Mouse (Mus musculus): ENCODE results near the gene CN725425.

CN725425 gene

DNA sequence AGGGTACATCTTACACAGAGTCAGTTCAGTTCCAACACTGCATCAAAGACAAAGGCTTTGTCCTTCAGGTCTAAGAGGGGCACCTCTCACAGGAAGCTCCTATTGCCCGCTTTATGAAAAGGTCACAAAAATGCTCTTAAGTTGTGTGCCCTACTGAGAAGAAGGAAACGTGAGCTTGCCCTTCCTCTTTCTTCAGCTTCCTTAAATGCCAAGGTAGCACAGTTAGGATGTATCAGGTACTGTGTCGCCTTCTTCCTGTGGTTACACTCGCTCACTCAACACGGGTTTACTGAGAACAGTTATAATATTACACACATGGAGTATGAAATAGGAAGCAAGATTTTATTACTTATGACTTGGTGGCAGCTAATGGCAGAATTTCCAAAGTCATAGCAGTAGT, 38.0 kb downstream of the CN725425 start:
- no peak for DNase-seq

DNA sequence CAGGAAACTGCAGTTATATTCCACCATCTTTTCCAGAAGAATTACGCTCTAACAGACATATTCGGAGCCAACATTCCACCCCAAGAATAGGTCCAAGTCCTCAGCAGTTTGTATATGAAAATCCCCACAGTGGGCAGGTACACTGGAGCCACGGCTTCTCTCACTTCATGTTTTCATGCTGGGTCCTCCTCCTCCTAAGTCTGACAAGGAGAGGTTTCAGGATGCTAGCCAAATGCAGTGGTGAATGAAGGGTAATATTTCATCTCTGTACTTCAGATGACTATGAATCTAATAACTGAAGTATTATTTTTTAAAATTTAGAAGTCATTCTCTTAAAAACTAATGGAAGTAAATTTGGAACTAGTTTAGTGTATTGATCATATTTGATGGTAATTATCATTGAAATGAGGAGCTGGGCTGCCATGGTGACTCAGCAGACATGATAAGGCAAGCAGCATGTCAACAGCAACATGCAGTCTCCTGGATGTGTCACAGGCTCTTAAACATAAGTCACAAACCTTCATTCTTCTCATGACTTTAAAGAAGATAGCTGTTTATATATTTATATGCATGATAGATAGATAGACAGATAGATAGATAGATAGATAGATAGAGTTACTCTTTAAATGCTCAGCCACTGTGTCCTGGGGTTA, 41.5 kb downstream of the CN725425 start:
- DNase-seq: no peak

DNA sequence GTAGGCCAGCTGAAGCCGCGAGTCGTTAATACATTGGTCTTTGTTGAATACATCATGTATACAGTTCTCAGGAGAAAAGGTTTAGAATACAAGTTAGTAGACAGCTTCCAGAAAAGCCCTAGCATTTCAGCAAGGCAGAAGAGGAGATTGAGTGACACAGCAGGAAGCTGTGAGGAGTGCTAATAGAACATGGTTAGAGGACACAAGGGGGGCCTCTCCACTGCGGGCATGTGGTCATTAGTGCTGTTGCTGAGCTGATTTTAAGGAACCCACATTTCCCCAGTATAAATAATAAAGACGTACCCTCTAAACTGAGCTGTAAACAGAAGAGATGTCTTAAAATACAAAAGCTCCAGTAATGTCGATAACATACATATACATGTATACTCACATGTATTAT, 51.5 kb downstream of the CN725425 start:
- DNase-seq: peak; percentile 22

DNA sequence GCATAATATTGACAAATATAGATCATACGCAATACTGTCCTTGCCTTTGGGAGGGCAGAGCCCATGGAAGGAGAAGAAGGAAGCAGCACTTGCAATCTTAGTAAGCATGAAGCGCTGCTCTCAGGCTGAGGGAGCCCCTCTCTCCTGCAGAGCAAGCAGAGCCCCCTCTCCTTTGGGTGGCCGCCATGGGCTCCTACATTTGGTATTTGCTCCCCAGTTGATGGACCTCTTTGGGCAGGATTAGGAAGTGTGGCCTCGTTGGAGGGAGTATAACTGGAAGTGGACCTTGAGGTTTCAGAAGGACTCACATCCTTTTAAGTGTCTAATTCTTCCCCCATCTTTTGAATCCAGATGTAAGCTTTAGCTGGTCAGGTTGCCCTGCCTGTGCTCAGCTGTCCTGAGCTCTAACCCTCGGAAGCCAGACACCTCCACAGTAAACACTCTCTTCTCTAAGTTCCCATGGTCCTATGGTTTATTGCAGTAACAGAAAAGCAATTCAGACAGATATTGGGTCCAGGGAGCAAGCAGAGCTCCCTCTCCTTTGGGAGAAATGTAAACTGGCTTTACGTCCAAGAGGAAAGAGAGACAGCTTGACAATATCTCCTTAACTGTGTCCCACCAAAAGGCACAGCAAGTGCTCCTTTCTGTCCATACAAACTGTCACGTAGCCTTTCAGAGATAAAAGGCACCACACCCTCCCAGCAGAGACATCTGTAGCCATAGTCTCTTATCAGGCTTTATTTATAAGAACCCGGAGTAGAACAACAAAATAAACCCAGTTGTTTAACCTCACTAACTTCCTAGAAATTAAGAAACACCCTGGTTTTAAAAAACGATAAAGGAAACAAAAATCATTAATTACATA, 52.5 kb downstream of the CN725425 start:
- DNase-seq: no peak

DNA sequence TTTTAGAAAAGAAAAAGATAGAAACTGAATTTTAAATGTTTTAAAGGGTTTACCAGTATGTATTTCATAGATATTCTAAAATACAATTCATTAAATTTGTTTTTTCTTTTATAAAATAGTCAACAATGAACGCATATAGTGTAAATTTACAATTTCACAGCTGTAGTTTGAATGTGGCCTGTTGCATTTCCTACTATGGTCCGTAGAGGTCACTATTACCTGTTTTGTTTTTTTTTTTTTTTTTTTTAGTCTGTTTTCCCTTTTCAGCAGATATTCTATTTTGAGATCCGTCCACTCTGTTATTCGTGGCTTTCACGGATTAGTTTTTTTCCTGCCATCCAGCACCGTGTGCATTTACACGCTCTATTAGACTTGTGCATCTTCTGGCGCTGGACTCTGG, 53.7 kb downstream of the CN725425 start:
- DNase-seq: no peak

DNA sequence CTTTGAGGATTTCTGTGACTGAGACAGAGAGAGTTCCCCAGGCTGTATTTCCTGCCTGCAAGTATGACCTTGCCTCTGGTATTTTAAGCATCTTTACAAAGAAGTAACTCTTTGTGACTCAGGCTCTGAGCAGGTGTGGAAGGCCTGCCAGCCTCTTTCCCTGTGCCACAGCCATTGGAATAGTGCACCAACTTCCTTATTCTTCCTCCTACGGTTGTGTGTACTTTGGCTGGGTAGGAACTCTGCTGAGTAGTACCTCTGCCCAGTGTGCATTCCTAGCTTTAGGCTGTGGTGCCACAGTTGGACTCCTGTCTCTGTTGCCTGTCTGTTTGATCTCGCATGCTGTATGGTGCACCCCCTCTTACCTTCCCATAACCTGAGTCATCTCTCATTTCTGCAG, 56.0 kb downstream of the CN725425 start:
- DNase-seq: no peak

DNA sequence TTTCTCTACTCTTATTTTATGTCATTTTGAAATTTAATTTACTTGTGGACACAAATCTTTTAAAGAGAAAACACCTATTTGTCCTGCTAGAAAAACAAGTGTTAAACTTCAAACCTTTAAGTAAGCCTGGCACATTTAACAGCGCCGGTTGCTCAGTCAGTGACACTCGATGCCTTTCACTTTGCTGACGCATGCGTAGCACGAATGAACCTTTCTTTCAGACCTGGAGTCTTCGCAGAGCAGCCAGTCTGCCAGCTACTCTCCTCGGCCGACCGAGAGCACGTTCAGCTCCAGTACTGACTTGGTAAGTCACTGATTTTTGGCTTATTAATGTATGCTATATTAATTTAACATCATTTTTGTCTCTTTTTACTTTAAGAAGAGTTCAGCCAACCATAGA, 57.8 kb downstream of the CN725425 start:
- no peak for DNase-seq

DNA sequence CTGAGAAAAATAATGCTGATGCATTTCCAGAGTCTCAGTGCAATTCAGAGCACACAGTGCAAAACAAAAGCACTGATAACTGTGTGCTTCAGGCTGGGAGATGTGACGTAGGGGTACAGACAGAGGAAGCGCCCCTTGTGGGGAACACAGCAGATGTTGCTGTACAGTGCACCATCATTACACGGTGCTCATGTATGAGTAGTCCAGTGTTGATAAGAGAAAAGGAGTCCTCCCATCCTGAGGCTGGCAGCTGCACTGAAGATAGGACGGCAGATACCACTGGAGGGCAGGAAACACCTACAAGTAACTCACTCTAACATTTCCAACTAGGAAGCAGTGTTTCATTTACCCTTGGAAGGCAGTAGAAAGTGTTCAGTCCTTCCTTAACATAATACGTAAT, 61.3 kb downstream of the CN725425 start:
- no peak for DNase-seq

DNA sequence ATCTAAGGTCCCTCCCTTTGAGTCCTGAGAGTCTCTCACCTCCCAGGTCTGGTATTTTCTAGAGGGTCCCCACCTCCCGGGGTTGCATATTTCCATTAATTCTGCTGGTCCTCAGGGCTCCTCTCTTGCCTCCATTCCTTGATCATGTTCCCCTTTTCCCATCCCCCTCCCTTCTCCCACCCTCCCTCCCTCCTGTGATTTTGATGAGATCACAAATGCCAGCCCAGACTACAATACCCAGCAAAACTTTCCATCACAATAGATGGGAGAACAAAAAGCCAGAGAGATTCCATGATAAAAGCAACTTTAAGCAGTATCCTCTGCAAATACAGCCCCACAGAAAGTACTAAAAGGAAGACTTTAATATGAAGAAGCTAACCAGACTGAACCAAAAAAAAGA, 64.6 kb downstream of the CN725425 start:
- DNase-seq: no peak

DNA sequence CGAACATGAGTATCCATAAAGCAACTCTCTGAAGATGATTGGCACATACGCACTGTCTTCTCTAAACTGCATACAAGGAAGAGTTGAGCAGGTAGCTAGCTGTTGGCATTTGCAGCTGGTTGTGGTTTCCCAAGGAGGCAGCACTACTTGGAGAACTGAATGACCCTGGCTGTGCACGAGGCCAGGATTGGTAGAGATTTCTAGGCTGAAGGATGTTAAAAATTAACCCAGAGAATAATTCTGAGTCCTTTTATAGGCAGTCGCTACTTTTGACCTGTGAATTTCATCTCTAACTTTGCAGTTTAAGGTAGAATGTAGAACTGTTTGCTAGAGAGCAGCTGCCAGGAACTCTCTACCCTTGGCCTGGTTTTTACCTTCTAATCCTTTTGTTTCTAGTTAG, 69.2 kb downstream of the CN725425 start:
- no peak for DNase-seq

DNA sequence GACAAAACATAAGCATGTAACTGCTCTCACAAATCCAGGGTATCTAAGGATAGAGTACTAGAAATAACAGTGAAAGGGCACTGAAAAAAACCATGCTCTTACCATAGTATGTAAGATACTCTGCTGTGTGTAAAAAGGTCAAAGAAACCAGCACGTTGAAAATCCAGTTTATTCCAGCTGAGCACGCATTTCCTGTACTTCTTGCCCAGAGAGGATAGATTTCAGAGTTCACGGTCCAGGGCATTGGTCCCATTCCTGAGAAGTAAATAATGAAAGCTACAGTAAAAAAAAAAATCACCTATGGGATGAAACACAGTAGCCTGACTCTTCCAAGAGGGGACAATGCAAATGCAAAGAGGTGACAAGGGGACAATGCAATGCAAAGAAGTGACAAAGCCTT, 76.7 kb downstream of the CN725425 start:
- no peak for DNase-seq

DNA sequence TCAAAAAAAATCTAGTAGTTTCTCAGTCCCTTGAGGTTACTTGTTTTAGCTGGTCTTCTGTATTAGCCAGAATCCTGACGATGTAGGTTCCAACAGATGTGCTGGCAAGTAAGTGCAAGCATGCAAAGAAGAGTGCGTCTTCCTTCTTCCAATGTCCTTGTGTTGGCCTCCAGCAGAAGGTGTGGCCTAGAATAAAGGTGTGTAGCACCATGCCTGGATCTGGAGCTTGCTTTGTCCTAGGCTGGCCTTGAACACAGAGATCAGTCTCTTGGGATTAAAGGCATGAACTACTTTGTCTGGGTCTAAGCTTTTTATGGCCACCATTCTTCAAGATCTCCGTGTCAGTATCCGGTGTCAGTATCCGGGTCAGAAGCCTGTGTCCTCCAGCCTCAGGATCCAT, 80.3 kb downstream of the CN725425 start:
- no peak for DNase-seq

DNA sequence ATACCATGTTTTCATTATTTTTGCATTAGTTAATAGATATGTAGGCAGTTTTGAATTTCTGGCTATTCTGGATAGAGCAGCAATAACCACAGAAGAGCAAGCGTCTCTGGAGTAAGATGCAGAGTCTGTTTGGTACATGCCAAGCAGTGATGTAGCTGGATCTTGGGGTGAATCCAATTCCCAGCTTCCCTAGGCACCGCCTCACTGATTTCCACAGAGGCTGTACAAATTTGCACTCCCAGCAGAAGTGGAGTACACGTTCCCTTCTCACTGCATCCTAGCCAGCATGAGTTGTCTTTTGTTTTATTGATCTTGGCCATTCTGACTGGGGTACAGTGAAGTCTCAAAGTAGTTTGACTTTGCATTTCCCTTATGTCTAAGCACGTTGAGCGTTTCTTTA, 82.2 kb downstream of the CN725425 start:
- no peak for DNase-seq

DNA sequence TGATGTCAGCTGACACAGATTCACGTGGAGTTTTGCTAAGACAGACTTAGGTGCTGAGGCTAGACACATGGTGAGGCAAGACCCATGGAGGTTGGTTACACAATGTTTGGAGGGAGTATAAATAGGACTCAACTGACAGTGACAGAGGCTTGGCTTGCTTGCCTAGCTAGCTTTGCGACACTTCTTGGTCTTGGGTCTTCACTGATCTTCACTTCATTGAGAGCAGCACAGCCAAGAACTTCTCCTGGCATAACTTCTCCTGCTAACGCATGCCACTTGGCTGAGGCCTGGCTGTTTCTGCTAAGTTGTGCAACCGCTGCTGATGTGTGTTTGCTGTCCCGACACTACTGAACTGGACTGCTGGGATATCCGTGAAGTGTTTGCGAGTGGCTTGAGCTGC, 83.5 kb downstream of the CN725425 start:
- peak; percentile 58 for DNase-seq

DNA sequence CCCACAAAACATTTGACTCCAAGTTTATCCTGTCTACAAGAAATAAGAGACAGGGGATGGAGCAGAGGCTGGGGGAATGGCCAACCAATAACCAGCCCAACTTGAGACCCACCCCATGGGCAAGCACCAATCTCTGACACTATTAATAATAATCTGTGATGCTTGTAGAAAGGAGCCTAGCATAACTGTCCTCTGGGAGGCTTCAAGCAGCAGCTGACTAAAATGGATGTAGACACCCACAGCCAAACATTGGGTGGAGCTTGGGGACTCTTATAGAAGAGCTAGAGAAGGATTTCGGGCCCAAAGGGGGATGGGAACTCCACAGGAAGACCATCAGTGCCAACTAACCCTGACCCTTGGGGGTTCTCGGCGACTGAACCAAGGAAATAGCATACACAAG, 84.1 kb downstream of the CN725425 start:
- DNase-seq: no peak

DNA sequence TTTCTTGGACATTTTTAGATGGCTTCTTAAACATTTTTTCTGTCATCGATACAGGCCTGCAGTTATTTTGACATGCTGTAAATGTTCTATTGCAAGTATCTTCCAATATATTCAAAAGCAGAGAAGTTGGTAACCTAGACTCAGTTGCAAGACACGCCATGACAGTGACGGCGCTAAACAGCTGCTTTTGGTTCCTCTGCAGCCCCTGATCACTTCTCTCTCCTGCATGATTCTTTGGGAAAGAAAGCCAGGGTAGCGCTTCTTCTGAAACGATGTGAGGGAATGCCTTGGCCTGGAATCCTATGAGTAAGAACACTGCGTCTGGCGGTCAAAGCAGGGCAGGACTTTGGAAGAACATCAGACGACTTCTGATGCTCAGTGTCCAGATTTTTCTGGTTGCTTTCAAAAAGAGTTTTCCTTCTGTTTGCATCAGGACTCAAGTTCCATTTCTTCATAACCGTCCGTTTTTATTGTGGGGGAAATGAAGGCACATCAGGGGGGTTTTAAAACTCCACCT, 100.1 kb downstream of the CN725425 start:
- DNase-seq: peak; percentile 51

DNA sequence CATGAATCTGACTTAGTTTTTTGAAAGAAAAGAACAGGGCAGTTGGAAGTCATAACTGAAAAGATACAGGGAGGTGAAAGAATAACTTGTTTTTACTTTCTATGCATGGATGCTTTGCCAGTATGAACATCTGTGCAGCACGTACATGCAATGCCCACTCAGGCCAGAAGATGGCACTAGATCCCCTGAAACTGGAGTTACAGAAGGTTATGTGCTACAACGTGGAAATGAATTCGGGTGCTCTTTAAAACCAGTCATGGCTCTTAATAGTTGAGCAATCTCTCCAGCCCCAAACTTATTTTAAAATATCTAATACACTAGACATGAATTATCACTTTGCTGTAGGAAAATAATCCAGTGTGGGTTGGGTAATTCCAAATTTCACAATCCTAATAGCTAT, 102.1 kb downstream of the CN725425 start:
- peak; percentile 95 for DNase-seq

DNA sequence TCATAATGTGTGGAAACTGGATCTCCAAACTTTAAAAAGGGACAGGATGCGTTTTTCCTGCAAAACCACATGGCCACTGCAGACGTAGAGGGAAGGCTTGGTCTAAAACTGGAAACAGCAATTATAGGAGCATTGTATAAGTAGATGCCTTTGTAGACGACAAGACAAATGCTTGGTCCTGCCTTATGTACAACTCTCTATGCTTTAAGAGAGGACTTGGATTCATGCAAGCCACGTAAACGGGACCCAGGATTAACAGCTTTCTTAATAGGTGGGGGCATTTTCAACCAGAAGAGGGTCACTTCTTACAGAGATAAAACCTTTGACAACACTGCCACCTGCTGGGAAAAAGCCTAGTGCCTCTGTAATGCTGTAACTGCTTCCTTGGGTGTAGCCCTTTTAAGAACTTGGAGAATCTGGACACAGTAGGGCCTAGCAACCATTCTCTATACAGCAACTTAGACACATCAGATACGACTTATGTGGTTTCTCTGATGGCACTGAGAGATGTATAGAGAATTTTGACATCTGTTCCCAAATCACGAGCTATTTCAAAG, 105.1 kb downstream of the CN725425 start:
- DNase-seq: peak; percentile 72

Measured in lung, postnatal 14 days (tissue).